Mouse (Mus musculus) liver, embryonic 14.5 days (tissue): ENCODE measurements around the gene Hoga1.

Source experiments
- CTCF ChIP-seq: IDR thresholded peaks from 2 replicates; pipeline ENCODE4 v1.5.1; 2016; ENCODE audit warnings: antibody characterized with exemption, low read depth, control low read depth
- EP300 ChIP-seq: IDR thresholded peaks from 2 replicates; pipeline ENCODE4 v1.6.1; 2016; ENCODE audit warnings: antibody characterized with exemption, low read depth

DNA sequence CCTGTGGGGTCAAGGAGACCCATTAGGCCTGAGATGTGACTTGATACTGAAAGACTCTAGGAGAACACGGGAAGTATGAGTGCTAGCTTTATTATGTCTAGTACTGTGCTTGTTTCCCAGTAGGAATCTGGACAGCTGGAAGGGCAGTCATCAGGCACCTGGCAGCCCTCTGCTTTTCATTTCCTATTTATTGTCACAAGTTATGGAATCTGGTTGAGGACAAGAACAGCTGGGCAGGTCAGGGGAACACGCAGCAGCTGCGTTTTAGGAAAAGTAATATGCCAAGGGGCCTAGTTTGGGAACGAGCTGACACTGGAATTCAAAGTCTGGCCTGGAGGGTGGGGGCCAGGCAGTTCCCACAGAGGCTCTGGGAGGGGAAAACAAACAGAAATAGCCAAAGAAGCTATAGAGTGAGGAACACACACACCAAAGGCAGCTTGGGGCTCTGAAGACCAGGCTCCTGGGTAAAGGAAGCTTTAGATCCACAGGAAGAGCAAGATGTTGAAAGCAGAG, 44.9 kb upstream of the Hoga1 start:
- no peak for TF ChIP-seq CTCF
- no peak for TF ChIP-seq EP300
